Mouse (Mus musculus) liver, postnatal 0 days (tissue): ENCODE measurements around the gene Trim47. TPM values are rescaled to one million over a fixed set of nuclear protein-coding genes. Genes with fewer than 3 reads are reported as not detected.

Experiments
- ATAC-seq: fragments of 200-750 bp; cut with Nextera tagmentation; 2 replicates; pipeline ENCODE4 v1.8.0; 2017; ENCODE audit warnings: mild to moderate bottlenecking, moderate library complexity
- DNase-seq: peaks from one replicate; pipeline ENCODE4 v3.0.0-alpha.2; 2016
- H3K27ac ChIP-seq: fragments of 300-500 bp; sonication (generic); 2 replicates; pipeline ENCODE4 v1.5.1; 2014; ENCODE audit warnings: antibody characterized with exemption, moderate library complexity, mild to moderate bottlenecking, low read depth
- H3K27me3 ChIP-seq: fragments of 300-500 bp; sonication (generic); 2 replicates; pipeline ENCODE4 v1.6.1; 2014; ENCODE audit warnings: low read length, control low read depth, mixed read lengths; ENCODE audit not compliant: insufficient read depth
- H3K36me3 ChIP-seq: fragments of 300-500 bp; sonication (generic); replicated peaks from 2 replicates; pipeline ENCODE4 v1.6.1; 2014; ENCODE audit warnings: mild to moderate bottlenecking, control low read depth, low read length, moderate library complexity, mixed read lengths; ENCODE audit not compliant: insufficient read depth
- H3K4me1 ChIP-seq: fragments of 300-500 bp; sonication (generic); 2 replicates; pipeline ENCODE4 v1.6.1; 2014; ENCODE audit warnings: antibody characterized with exemption, mild to moderate bottlenecking, control low read depth; ENCODE audit not compliant: insufficient read depth
- H3K4me2 ChIP-seq: fragments of 300-500 bp; sonication (generic); 2 replicates; pipeline ENCODE4 v1.6.1; 2014; ENCODE audit warnings: low read depth, mild to moderate bottlenecking, low read length, moderate library complexity, mixed read lengths
- H3K4me3 ChIP-seq: fragments of 300-500 bp; sonication (generic); 2 replicates; pipeline ENCODE4 v1.5.1; 2014; ENCODE audit warnings: low read depth, low read length
- H3K9ac ChIP-seq: fragments of 300-500 bp; sonication (generic); replicated peaks from 2 replicates; pipeline ENCODE4 v1.6.1; 2014; ENCODE audit warnings: mild to moderate bottlenecking, moderate library complexity
- H3K9me3 ChIP-seq: fragments of 300-500 bp; sonication (generic); 2 replicates; pipeline ENCODE4 v1.6.1; 2016; ENCODE audit warnings: mild to moderate bottlenecking, control low read depth, low read length, mixed read lengths
- CTCF ChIP-seq: sonication (generic); IDR thresholded peaks from 2 replicates; pipeline ENCODE4 v1.5.1; 2016; ENCODE audit warnings: antibody characterized with exemption, low read depth
- EP300 ChIP-seq: IDR thresholded peaks from 2 replicates; pipeline ENCODE4 v1.6.1; 2016; ENCODE audit warnings: antibody characterized with exemption, low read depth, mild to moderate bottlenecking
- WGBS: fragments of 180-500 bp; shearing (Covaris S2); extraction: QIAGEN DNeasy Blood & Tissue Kit; methylation state at CpG from one replicate; pipeline ENCODE4 v1.1.7; 2014; ENCODE audit not compliant: insufficient replicate concordance; 5-methylcytosine and 5-hydroxymethylcytosine counted together
- polyA plus RNA-seq: library from polyadenylated mRNA; unstranded; fragments of >200 nt; fragmentation: Nextera tagmentation; extraction: Ambion mirVana; gene quantifications from 2 replicates; pipeline ENCODE4 v1.2.1, GENCODE M21; 2015

The Trim47 gene
- 5.7 and 7.4 TPM in 2 replicates for polyA plus RNA-seq

- DNase-seq (peak; percentile 81), ATAC-seq (peak; percentile 28; the same call in 1 of the 2 replicates)
- Histone ChIP-seq H3K4me2 (peak within 1 kb of the TSS; percentile 54), H3K4me1 (peaks cover 26% of the 10 kb centered on the region), H3K9me3 (no peaks in the 10 kb centered on the region), H3K27me3 (no peaks in the 10 kb centered on the region), H3K4me3 (no peak within 1 kb of the TSS), H3K27ac (no peak within 1 kb of the TSS), H3K36me3 (peaks cover 19% of the 10 kb centered on the region; the same call in 1 of the 2 replicates), H3K9ac (no peak within 1 kb of the TSS)
- TF ChIP-seq CTCF (no peak), EP300 (no peak)
- WGBS = 58% methylated on average over 22 of the region's 23 CpGs
Observed at GRCm38 (mm10) chr11:116127156-116127980, at the start of gene Trim47. TSS of gene Trim47 (minus strand) at chr11:116127210.

- H3K27me3 ChIP-seq = no peaks in the 10 kb centered on the region
- no peaks in the 10 kb centered on the region for H3K9me3 ChIP-seq
- H3K27ac ChIP-seq = no peak overlapping the region
- ATAC-seq (no peak), DNase-seq (no peak)
- 81% methylated on average over 7 of the region's 7 CpGs for WGBS
- H3K4me1 ChIP-seq = no peaks in the 10 kb centered on the region
- peaks cover 76% of the 10 kb centered on the region for H3K36me3 ChIP-seq
- TF ChIP-seq CTCF (no peak), EP300 (no peak)
- no peak overlapping the region for H3K4me2 ChIP-seq
- H3K4me3 ChIP-seq = no peak overlapping the region
- no peak overlapping the region for H3K9ac ChIP-seq
Observed at GRCm38 (mm10) chr11:116176010-116176409, 49.0 kb upstream of the Trim47 start.

DNA sequence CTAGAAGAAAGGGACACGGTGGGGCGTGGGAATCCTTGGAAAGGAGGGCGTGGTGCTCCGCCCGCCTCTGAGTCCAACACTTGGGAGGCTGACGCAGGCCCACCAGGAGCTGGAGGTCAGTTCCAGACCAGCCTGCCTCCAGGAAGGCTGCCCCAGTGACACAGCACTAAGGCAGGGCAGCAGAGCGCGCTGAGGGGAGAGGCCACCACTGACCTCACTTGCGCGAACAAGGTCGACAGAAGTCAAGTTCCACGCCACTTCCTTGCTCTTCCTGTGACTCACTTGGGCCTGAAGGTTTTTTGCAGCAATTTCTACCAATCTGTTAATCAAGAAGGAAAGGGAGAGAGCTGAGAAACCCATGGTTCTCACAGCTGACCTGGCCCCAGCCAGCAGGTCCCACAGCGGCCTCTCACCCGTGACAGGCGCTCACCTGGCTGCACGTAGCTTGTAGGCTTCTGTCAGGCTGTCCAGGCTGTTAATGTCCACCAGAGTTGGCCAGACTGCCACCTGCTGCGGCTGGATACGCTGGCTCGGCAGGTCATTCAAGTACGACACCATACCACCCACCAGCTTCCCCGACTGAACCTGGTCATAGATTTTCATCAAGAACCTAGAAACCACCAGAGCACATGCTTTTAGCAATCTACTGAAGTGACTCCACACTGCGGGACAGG lies 47.9 kb upstream of the Trim47 start:
- peaks cover 67% of the 10 kb centered on the region for H3K36me3 ChIP-seq

GRCm38 (mm10) chr11:116171959-116172358 lies 44.9 kb upstream of the Trim47 start:
- no peak for ATAC-seq
- Histone ChIP-seq H3K27me3 (no peaks in the 10 kb centered on the region), H3K4me3 (no peak overlapping the region), H3K9ac (no peak overlapping the region), H3K4me2 (no peak overlapping the region), H3K9me3 (no peaks in the 10 kb centered on the region), H3K4me1 (peaks cover 14% of the 10 kb centered on the region), H3K27ac (0 out of 2 replicates have a peak overlapping the region, but pooled peaks have one; percentile 11), H3K36me3 (peaks cover 46% of the 10 kb centered on the region)
- TF ChIP-seq CTCF = no peak
- DNase-seq = no peak
- WGBS = 78% methylated on average over 2 of the region's 2 CpGs

More for the DNA sequence above, 47.9 kb upstream of the Trim47 start:
- H3K27ac ChIP-seq = no peak overlapping the region
- no peaks in the 10 kb centered on the region for H3K27me3 ChIP-seq
- no peak for TF ChIP-seq EP300
- no peak for TF ChIP-seq CTCF
- ATAC-seq (no peak), DNase-seq (no peak)
- no peaks in the 10 kb centered on the region for H3K9me3 ChIP-seq
- H3K4me3 ChIP-seq = no peak overlapping the region
- H3K4me1 ChIP-seq = no peaks in the 10 kb centered on the region
- H3K9ac ChIP-seq = no peak overlapping the region
- 86% methylated on average over 22 of the region's 22 CpGs for WGBS
- no peak overlapping the region for H3K4me2 ChIP-seq

GRCm38 (mm10) chr11:116170003-116170800 lies 43.2 kb upstream of the Trim47 start:
- TF ChIP-seq CTCF (no peak), EP300 (no peak)
- ATAC-seq = no peak

More at GRCm38 (mm10) chr11:116170003-116170800, 43.2 kb upstream of the Trim47 start:
- Histone ChIP-seq H3K36me3 (peaks cover 37% of the 10 kb centered on the region), H3K9me3 (no peaks in the 10 kb centered on the region), H3K4me1 (peaks cover 18% of the 10 kb centered on the region), H3K27ac (peak overlapping the region; percentile 18; the same call in 1 of the 2 replicates), H3K4me3 (no peak overlapping the region), H3K27me3 (no peaks in the 10 kb centered on the region), H3K9ac (0 out of 2 replicates have a peak overlapping the region, but pooled peaks have one; percentile 16), H3K4me2 (no peak overlapping the region)
- WGBS = 64% methylated on average over 5 of the region's 5 CpGs
- no peak for DNase-seq
